Mouse (Mus musculus) CD8-positive naive resting alpha-beta T cell, adult 2 months (primary cell): ENCODE measurements around the gene Colec11.

ENCODE experiments used
- DNase-seq, 2 experiments: peaks; one replicate each; pipeline ENCODE4 v3.0.0; 2022; ENCODE audit warnings: low read depth in 2 of 2, low spot score in 2 of 2

Gene Colec11

GRCm38 (mm10) chr12:28603494-28603893, 19.7 kb downstream of the Colec11 start:
- DNase-seq: no peak

GRCm38 (mm10) chr12:28602259-28602658, 20.9 kb downstream of the Colec11 start:
- no peak for DNase-seq

- DNase-seq: no peak
Observed at GRCm38 (mm10) chr12:28598526-28598991, 24.6 kb downstream of the Colec11 start.

- no peak for DNase-seq
Observed at GRCm38 (mm10) chr12:28598110-28598509, 25.1 kb downstream of the Colec11 start.

GRCm38 (mm10) chr12:28597699-28598098, 25.5 kb downstream of the Colec11 start:
- DNase-seq: no peak

- no peak for DNase-seq
Observed at GRCm38 (mm10) chr12:28596851-28597250, 26.3 kb downstream of the Colec11 start.

GRCm38 (mm10) chr12:28590428-28590827, 32.7 kb downstream of the Colec11 start:
- DNase-seq: no peak

GRCm38 (mm10) chr12:28589090-28589868, 33.9 kb downstream of the Colec11 start:
- peak; percentile 54 to 57 for DNase-seq

GRCm38 (mm10) chr12:28587949-28588348, 35.2 kb downstream of the Colec11 start:
- DNase-seq: no peak

GRCm38 (mm10) chr12:28584036-28584435, 39.1 kb downstream of the Colec11 start:
- no peak for DNase-seq

- DNase-seq: no peak
Observed at GRCm38 (mm10) chr12:28582423-28582822, 40.8 kb downstream of the Colec11 start, which contains the start of gene Allc. TSS of gene Allc (minus strand) at chr12:28582523.

GRCm38 (mm10) chr12:28579132-28579531, 44.0 kb downstream of the Colec11 start:
- no peak for DNase-seq

- no peak for DNase-seq
Observed at GRCm38 (mm10) chr12:28578147-28578546, 45.0 kb downstream of the Colec11 start.

- DNase-seq: no peak
Observed at GRCm38 (mm10) chr12:28575366-28576070, 47.7 kb downstream of the Colec11 start.

GRCm38 (mm10) chr12:28572241-28572640, 50.9 kb downstream of the Colec11 start:
- no peak for DNase-seq

- no peak for DNase-seq
Observed at GRCm38 (mm10) chr12:28552299-28552698, 70.9 kb downstream of the Colec11 start, which contains the start of gene Dcdc2c. TSS of gene Dcdc2c (minus strand) at chr12:28552399.

GRCm38 (mm10) chr12:28551775-28552174, 71.4 kb downstream of the Colec11 start:
- DNase-seq: no peak

- DNase-seq: no peak
Observed at GRCm38 (mm10) chr12:28548887-28549286, 74.3 kb downstream of the Colec11 start.
